Mouse (Mus musculus) activated CD4-positive, CD25-positive, alpha-beta regulatory T cell (primary cell): ENCODE measurements around the gene Bpifb9a. TPM values are rescaled to one million over a fixed set of nuclear protein-coding genes. Genes with fewer than 3 reads are reported as not detected.

ENCODE experiments used
- polyA plus RNA-seq, 2 experiments: library from polyadenylated mRNA; unstranded; fragments of 100-300 nt; shearing (Covaris generic); gene quantifications; one replicate each; pipeline ENCODE4 v1.2.1; 2017

Bpifb9a gene
- polyA plus RNA-seq = not detected

GRCm38 (mm10) chr2:154257554-154257953 lies at the start of gene Bpifb9a:
Gene Bpifb9a (plus strand): TSS chr2:154257854.

GRCm38 (mm10) chr2:154223265-154223916 lies 34.3 kb upstream of the Bpifb9a start, which contains the start of gene Bpifb5:
Gene Bpifb5 (plus strand): TSS chr2:154223742.

GRCm38 (mm10) chr2:154306927-154307326 lies 49.3 kb downstream of the Bpifb9a start, which contains the start of gene Bpifb9b:
Gene Bpifb9b (plus strand): TSS chr2:154307227.

Other genes with a start within 250 kb of the Bpifb9a start
- gene Bpifa2, start 249.6 kb upstream of the Bpifb9a start, polyA plus RNA-seq = 1 to 10 TPM; 1.5 to 3.0 TPM
- not detected for gene Bpifa3, start 127.5 kb upstream of the Bpifb9a start, polyA plus RNA-seq
- gene Bpifa1, start 115.0 kb upstream of the Bpifb9a start, polyA plus RNA-seq = not detected
- not detected for gene Bpifa5, start 95.2 kb upstream of the Bpifb9a start, polyA plus RNA-seq
- not detected for gene Bpifb1, start 67.0 kb upstream of the Bpifb9a start, polyA plus RNA-seq
- gene Bpifb5, start 34.1 kb upstream of the Bpifb9a start, polyA plus RNA-seq = not detected
- gene Bpifb9b, start 49.4 kb downstream of the Bpifb9a start, polyA plus RNA-seq = not detected
- gene Cdk5rap1, start 115.2 kb downstream of the Bpifb9a start, polyA plus RNA-seq = 10 to 100 TPM; 17.7 to 32.1 TPM
- under 1 TPM in 1 of 2 experiments, not detected in 1; 0.37 TPM for gene Snta1, start 150.2 kb downstream of the Bpifb9a start, polyA plus RNA-seq
- 10 to 100 TPM; 21.1 to 27.1 TPM for gene Cbfa2t2, start 178.6 kb downstream of the Bpifb9a start, polyA plus RNA-seq